Mouse (Mus musculus) lung, postnatal 14 days (tissue): ENCODE measurements around the gene Midn.
A peak's percentile ranks its signal among the peaks of the same experiment; 100 is the strongest.

ENCODE experiments used
- DNase-seq: peaks from one replicate; pipeline ENCODE4 v3.0.0; 2021

The Midn gene

GRCm38 (mm10) chr10:80172527-80173292 lies 24.6 kb downstream of the Midn start, which contains the start of gene 1600002K03Rik:
Gene 1600002K03Rik, plus strand, starts transcription at chr10:80172944.
- DNase-seq: peak; percentile 89

GRCm38 (mm10) chr10:80173358-80173757 lies 25.3 kb downstream of the Midn start:
- DNase-seq: no peak

- no peak for DNase-seq
Measured at GRCm38 (mm10) chr10:80173955-80174640, 26.0 kb downstream of the Midn start.

- no peak for DNase-seq
Measured at GRCm38 (mm10) chr10:80174705-80175104, 26.6 kb downstream of the Midn start.

- peak; percentile 48 for DNase-seq
Measured at GRCm38 (mm10) chr10:80175536-80176269, 27.6 kb downstream of the Midn start.

GRCm38 (mm10) chr10:80176270-80176834 lies 28.3 kb downstream of the Midn start:
- DNase-seq: no peak

GRCm38 (mm10) chr10:80177441-80178279 lies 29.6 kb downstream of the Midn start:
- no peak for DNase-seq

- DNase-seq: peak; percentile 37
Measured at GRCm38 (mm10) chr10:80179068-80180051, 31.3 kb downstream of the Midn start, which contains the start of gene Efna2. Gene Efna2, plus strand, starts transcription at chr10:80179482.

GRCm38 (mm10) chr10:80180288-80180687 lies 32.2 kb downstream of the Midn start:
- no peak for DNase-seq

GRCm38 (mm10) chr10:80180823-80181222 lies 32.8 kb downstream of the Midn start:
- DNase-seq: no peak

- no peak for DNase-seq
Measured at GRCm38 (mm10) chr10:80182547-80182946, 34.5 kb downstream of the Midn start.

GRCm38 (mm10) chr10:80186649-80187048 lies 38.6 kb downstream of the Midn start:
- DNase-seq: no peak

GRCm38 (mm10) chr10:80187739-80188138 lies 39.7 kb downstream of the Midn start:
- DNase-seq: no peak

- no peak for DNase-seq
Measured at GRCm38 (mm10) chr10:80188453-80189024, 40.5 kb downstream of the Midn start.

GRCm38 (mm10) chr10:80189999-80190398 lies 41.9 kb downstream of the Midn start:
- DNase-seq: no peak

GRCm38 (mm10) chr10:80190491-80191051 lies 42.5 kb downstream of the Midn start:
- DNase-seq: peak; percentile 45

GRCm38 (mm10) chr10:80193976-80194375 lies 45.9 kb downstream of the Midn start:
- no peak for DNase-seq

GRCm38 (mm10) chr10:80194441-80194840 lies 46.4 kb downstream of the Midn start:
- DNase-seq: no peak

GRCm38 (mm10) chr10:80196167-80196566 lies 48.1 kb downstream of the Midn start:
- DNase-seq: no peak
